Mouse (Mus musculus): ENCODE data around the gene Bicral.

DNA sequence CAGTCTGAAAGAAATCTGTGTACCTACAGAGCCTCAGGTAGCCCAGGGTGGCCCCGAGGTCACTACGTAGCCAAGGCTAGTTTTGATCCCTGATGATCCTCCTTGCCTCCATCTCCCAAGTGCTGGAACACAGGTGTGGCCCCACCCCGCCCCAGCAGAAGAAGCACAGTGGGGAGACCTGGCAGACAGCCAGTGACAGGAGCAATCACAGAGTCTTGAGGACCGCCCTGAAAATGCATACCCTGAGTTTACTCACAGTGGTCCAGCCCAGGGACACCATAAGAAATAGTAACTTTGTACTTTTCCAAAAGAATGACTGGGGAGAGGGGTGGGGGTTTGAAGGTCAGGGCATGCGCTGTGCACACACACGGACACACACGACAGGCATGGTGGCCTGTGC is 37.7 kb downstream of the Bicral start:
- TF ChIP-seq CTCF (conservative IDR thresholded peaks at IDR 0.05 in 1 of 2, IDR thresholded peaks at IDR 0.05 in 1 of 2; ENCODE audit: low read depth in 2 of 2, low read length in 2 of 2) = no peak
- no peak for TF ChIP-seq CHD2 (IDR thresholded peaks at IDR 0.05; ENCODE audit: low read length)
- no peak for TF ChIP-seq CHD1 (IDR thresholded peaks at IDR 0.05; ENCODE audit: low read depth, low read length)
- TF ChIP-seq EP300 (IDR thresholded peaks at IDR 0.05; ENCODE audit: low read length) = no peak
- TF ChIP-seq POLR2A (IDR thresholded peaks at IDR 0.05; ENCODE audit: low read depth, low read length) = no peak
- TF ChIP-seq HCFC1 (IDR thresholded peaks at IDR 0.05; ENCODE audit: low read depth, low read length) = no peak
- no peak for TF ChIP-seq E2F4 (IDR thresholded peaks at IDR 0.05; ENCODE audit: insufficient replicate concordance, low read depth, low read length)
- TF ChIP-seq ZC3H11A (IDR thresholded peaks at IDR 0.05; ENCODE audit: low read depth, low read length) = no peak
- no peak for TF ChIP-seq IRF4 (IDR thresholded peaks at IDR 0.05; ENCODE audit: low read depth, low read length)
- no peak for TF ChIP-seq MAZ (IDR thresholded peaks at IDR 0.05; ENCODE audit: low read depth, low read length)
- no peak for TF ChIP-seq JUND (conservative IDR thresholded peaks at IDR 0.05; ENCODE audit: low read depth, low read length)
- no peak for TF ChIP-seq MYC (IDR thresholded peaks at IDR 0.05; ENCODE audit: low read depth, low read length)
- TF ChIP-seq ETS1 (conservative IDR thresholded peaks at IDR 0.05; ENCODE audit: low read depth, low read length) = no peak
- no peak for TF ChIP-seq RAD21 (IDR thresholded peaks at IDR 0.05; ENCODE audit: low read depth, low read length)
